Mouse (Mus musculus) embryonic facial prominence, embryonic 13.5 days (tissue): ENCODE measurements at regions not wholly inside any gene's neighbourhood (a gene's known extent, or its start where the extent isn't known, plus 50 kb on each side); places are given as distances from the start of the nearest gene placed in this dataset.

Experiments used
- ATAC-seq: fragments of 200-750 bp; cut with Nextera tagmentation; 2 replicates; pipeline ENCODE4 v1.8.0; 2017; ENCODE audit warnings: low read depth; ENCODE audit not compliant: insufficient number of reproducible peaks, insufficient read depth, low FRiP score, low TSS enrichment
- H3K27ac ChIP-seq: fragments of 300-500 bp; sonication (generic); 2 replicates; pipeline ENCODE4 v1.5.1; 2015; ENCODE audit warnings: moderate library complexity, mild to moderate bottlenecking, inconsistent platforms
- H3K27me3 ChIP-seq: fragments of 300-500 bp; sonication (generic); 2 replicates; pipeline ENCODE4 v1.6.1; 2015; ENCODE audit warnings: mild to moderate bottlenecking, inconsistent platforms
- H3K36me3 ChIP-seq: fragments of 300-500 bp; sonication (generic); 2 replicates; pipeline ENCODE4 v1.6.1; 2015; ENCODE audit warnings: mild to moderate bottlenecking, inconsistent platforms
- H3K4me1 ChIP-seq: fragments of 300-500 bp; sonication (generic); 2 replicates; pipeline ENCODE4 v1.6.1; 2015; ENCODE audit warnings: inconsistent platforms
- H3K4me2 ChIP-seq: fragments of 300-500 bp; sonication (generic); 2 replicates; pipeline ENCODE4 v1.6.1; 2015; ENCODE audit warnings: moderate library complexity, mild to moderate bottlenecking, inconsistent platforms
- H3K4me3 ChIP-seq: fragments of 300-500 bp; sonication (generic); 2 replicates; pipeline ENCODE4 v1.5.1; 2015; ENCODE audit warnings: mild to moderate bottlenecking, inconsistent platforms
- H3K9ac ChIP-seq: fragments of 300-500 bp; sonication (generic); 2 replicates; pipeline ENCODE4 v1.6.1; 2015; ENCODE audit warnings: mild to moderate bottlenecking, inconsistent platforms
- H3K9me3 ChIP-seq: fragments of 300-500 bp; sonication (generic); 2 replicates; pipeline ENCODE4 v1.6.1; 2016; ENCODE audit warnings: inconsistent platforms
- WGBS: fragments of 180-500 bp; shearing (Covaris S2); methylation state at CpG from one replicate; pipeline ENCODE4 v1.1.7; 2015; ENCODE audit warnings: mixed read lengths; 5-methylcytosine and 5-hydroxymethylcytosine counted together

GRCm38 (mm10) chr9:120769679-120770078, 159.3 kb upstream of the Ctnnb1 start:
- ATAC-seq = peak; percentile 78
- H3K27me3 ChIP-seq = no peaks in the 10 kb centered on the region
- WGBS = 9% methylated on average over 7 of the region's 7 CpGs
- peaks cover 38% of the 10 kb centered on the region for H3K4me1 ChIP-seq
- no peaks in the 10 kb centered on the region for H3K36me3 ChIP-seq
- H3K9me3 ChIP-seq = no peaks in the 10 kb centered on the region
- peak overlapping the region; percentile 91 for H3K27ac ChIP-seq
- no peak overlapping the region for H3K4me3 ChIP-seq
- H3K9ac ChIP-seq = no peak overlapping the region
- H3K4me2 ChIP-seq = 0 out of 2 replicates have a peak overlapping the region, but pooled peaks have one; percentile 9

- Histone ChIP-seq H3K36me3 (no peaks in the 10 kb centered on the region), H3K9me3 (no peaks in the 10 kb centered on the region), H3K4me2 (no peak overlapping the region), H3K4me3 (no peak overlapping the region), H3K27me3 (no peaks in the 10 kb centered on the region), H3K9ac (no peak overlapping the region), H3K4me1 (peaks cover 38% of the 10 kb centered on the region), H3K27ac (0 out of 2 replicates have a peak overlapping the region, but pooled peaks have one; percentile 91)
- 34% methylated on average over 1 of the region's 1 CpGs for WGBS
- no peak for ATAC-seq
Measured at GRCm38 (mm10) chr9:120770886-120771285, 158.1 kb upstream of the Ctnnb1 start.

- Histone ChIP-seq H3K4me3 (no peak overlapping the region), H3K4me1 (peaks cover 49% of the 10 kb centered on the region), H3K9ac (no peak overlapping the region), H3K36me3 (no peaks in the 10 kb centered on the region), H3K4me2 (no peak overlapping the region), H3K27ac (0 out of 2 replicates have a peak overlapping the region, but pooled peaks have one; percentile 58), H3K27me3 (no peaks in the 10 kb centered on the region), H3K9me3 (no peaks in the 10 kb centered on the region)
- 50% methylated on average over 4 of the region's 4 CpGs for WGBS
- no peak for ATAC-seq
Measured at GRCm38 (mm10) chr9:120771896-120772530, 157.0 kb upstream of the Ctnnb1 start.

GRCm38 (mm10) chr9:120774251-120774650, 154.8 kb upstream of the Ctnnb1 start:
- Histone ChIP-seq H3K36me3 (no peaks in the 10 kb centered on the region), H3K27ac (no peak overlapping the region), H3K4me2 (no peak overlapping the region), H3K4me3 (no peak overlapping the region), H3K27me3 (no peaks in the 10 kb centered on the region), H3K9ac (no peak overlapping the region), H3K9me3 (no peaks in the 10 kb centered on the region), H3K4me1 (peaks cover 57% of the 10 kb centered on the region)
- WGBS = 89% methylated on average over 1 of the region's 1 CpGs
- no peak for ATAC-seq

- Histone ChIP-seq H3K36me3 (no peaks in the 10 kb centered on the region), H3K27ac (no peak overlapping the region), H3K4me2 (no peak overlapping the region), H3K4me1 (peaks cover 52% of the 10 kb centered on the region), H3K9ac (no peak overlapping the region), H3K9me3 (no peaks in the 10 kb centered on the region), H3K27me3 (no peaks in the 10 kb centered on the region), H3K4me3 (no peak overlapping the region)
- WGBS = 32% methylated on average over 1 of the region's 1 CpGs
- ATAC-seq = no peak
Measured at GRCm38 (mm10) chr9:120774772-120775171, 154.2 kb upstream of the Ctnnb1 start.

GRCm38 (mm10) chr9:120775721-120776120, 153.3 kb upstream of the Ctnnb1 start:
- Histone ChIP-seq H3K4me1 (peaks cover 42% of the 10 kb centered on the region), H3K9me3 (no peaks in the 10 kb centered on the region), H3K36me3 (no peaks in the 10 kb centered on the region), H3K4me3 (no peak overlapping the region), H3K27ac (no peak overlapping the region; the same call in 1 of the 2 replicates), H3K27me3 (no peaks in the 10 kb centered on the region), H3K9ac (no peak overlapping the region), H3K4me2 (no peak overlapping the region)
- ATAC-seq = no peak
- 63% methylated on average over 3 of the region's 3 CpGs for WGBS

GRCm38 (mm10) chr9:120776456-120777001, 152.5 kb upstream of the Ctnnb1 start:
- H3K27ac ChIP-seq = no peak overlapping the region; the same call in none of the 2 replicates
- no peak overlapping the region for H3K9ac ChIP-seq
- no peaks in the 10 kb centered on the region for H3K9me3 ChIP-seq
- H3K36me3 ChIP-seq = no peaks in the 10 kb centered on the region
- no peak overlapping the region for H3K4me2 ChIP-seq
- no peak overlapping the region for H3K4me3 ChIP-seq
- H3K27me3 ChIP-seq = no peaks in the 10 kb centered on the region
- ATAC-seq = no peak
- H3K4me1 ChIP-seq = peaks cover 37% of the 10 kb centered on the region
- WGBS = 62% methylated on average over 4 of the region's 4 CpGs

GRCm38 (mm10) chr9:120777016-120777415, 152.0 kb upstream of the Ctnnb1 start:
- H3K36me3 ChIP-seq = no peaks in the 10 kb centered on the region
- H3K27ac ChIP-seq = no peak overlapping the region; the same call in 1 of the 2 replicates
- H3K27me3 ChIP-seq = no peaks in the 10 kb centered on the region
- no peak for ATAC-seq
- no peaks in the 10 kb centered on the region for H3K9me3 ChIP-seq
- WGBS = 72% methylated on average over 6 of the region's 6 CpGs
- no peak overlapping the region for H3K4me3 ChIP-seq
- no peak overlapping the region for H3K9ac ChIP-seq
- peaks cover 33% of the 10 kb centered on the region for H3K4me1 ChIP-seq
- no peak overlapping the region for H3K4me2 ChIP-seq

GRCm38 (mm10) chr9:120777501-120777900, 151.5 kb upstream of the Ctnnb1 start:
- H3K9me3 ChIP-seq = no peaks in the 10 kb centered on the region
- peaks cover 28% of the 10 kb centered on the region for H3K4me1 ChIP-seq
- no peaks in the 10 kb centered on the region for H3K36me3 ChIP-seq
- no peak overlapping the region for H3K4me2 ChIP-seq
- WGBS = 79% methylated on average over 10 of the region's 10 CpGs
- H3K27me3 ChIP-seq = no peaks in the 10 kb centered on the region
- ATAC-seq = no peak
- H3K9ac ChIP-seq = no peak overlapping the region
- H3K4me3 ChIP-seq = no peak overlapping the region
- H3K27ac ChIP-seq = peak overlapping the region; percentile 64; the same call in 1 of the 2 replicates

GRCm38 (mm10) chr9:120778423-120778822, 150.6 kb upstream of the Ctnnb1 start:
- no peak overlapping the region for H3K9ac ChIP-seq
- H3K4me3 ChIP-seq = no peak overlapping the region
- no peaks in the 10 kb centered on the region for H3K27me3 ChIP-seq
- H3K4me2 ChIP-seq = no peak overlapping the region
- H3K9me3 ChIP-seq = no peaks in the 10 kb centered on the region
- no peaks in the 10 kb centered on the region for H3K36me3 ChIP-seq
- peak overlapping the region; percentile 64 for H3K27ac ChIP-seq
- WGBS = 22% methylated on average over 2 of the region's 2 CpGs
- ATAC-seq = no peak
- H3K4me1 ChIP-seq = peaks cover 26% of the 10 kb centered on the region

GRCm38 (mm10) chr9:120794210-120794609, 134.8 kb upstream of the Ctnnb1 start:
- WGBS = 80% methylated on average over 5 of the region's 5 CpGs
- no peak overlapping the region for H3K4me3 ChIP-seq
- H3K9me3 ChIP-seq = peaks cover 25% of the 10 kb centered on the region
- ATAC-seq = no peak
- H3K4me2 ChIP-seq = no peak overlapping the region
- H3K9ac ChIP-seq = no peak overlapping the region
- no peak overlapping the region for H3K27ac ChIP-seq
- H3K4me1 ChIP-seq = 0 out of 2 replicates have a peak, but pooled peaks cover 7% of the 10 kb centered on the region
- peaks cover 5% of the 10 kb centered on the region; the same call in 1 of the 2 replicates for H3K36me3 ChIP-seq
- H3K27me3 ChIP-seq = no peaks in the 10 kb centered on the region
